Comparison of ENCODE assay signal across 8 mouse cellular contexts in genomic region chr17:87745926-87746888, GRCm38 (mm10). TPM values are rescaled to one million over a fixed set of nuclear protein-coding genes. Genes with fewer than 3 reads are reported as not detected.
DNase-seq lines count a peak whose midpoint lies in the region; ATAC-seq lines count a peak whose summit lies in the region.

No protein-coding gene starts in this region.

- H3K27me3 ChIP-seq in forebrain, embryonic 10.5 days (ENCODE audit: poor library complexity, severe bottlenecking), result peaks cover 71% of the 10 kb centered on the region
- peaks cover 60% of the 10 kb centered on the region for H3K27me3 ChIP-seq in hindbrain, embryonic 12.5 days

- H3K4me3 ChIP-seq in forebrain, embryonic 10.5 days, result peak overlapping the region; percentile 58
- H3K4me3 ChIP-seq in hindbrain, embryonic 12.5 days, result peak overlapping the region; percentile 57

- H3K27ac ChIP-seq in forebrain, embryonic 10.5 days, result peak overlapping the region; percentile 67
- H3K27ac ChIP-seq in hindbrain, embryonic 12.5 days, result no peak overlapping the region

- H3K9me3 ChIP-seq in forebrain, embryonic 10.5 days, result peaks cover 6% of the 10 kb centered on the region; the same call in 1 of the 2 replicates
- H3K9me3 ChIP-seq in hindbrain, embryonic 12.5 days (replicated peaks), result no peaks in the 10 kb centered on the region; the same call in 1 of the 2 replicates

- ATAC-seq in hindbrain, embryonic 12.5 days (ENCODE audit: low FRiP score), result peak; percentile 88

- peak overlapping the region; percentile 90 for H3K4me2 ChIP-seq in hindbrain, embryonic 12.5 days (replicated peaks)

- WGBS in forebrain, embryonic 10.5 days, result 3% methylated on average over 101 of the region's 101 CpGs
- 4% methylated on average over 101 of the region's 101 CpGs for WGBS in hindbrain, embryonic 12.5 days

- H3K4me1 ChIP-seq in forebrain, embryonic 10.5 days, result peaks cover 35% of the 10 kb centered on the region
- H3K4me1 ChIP-seq in hindbrain, embryonic 12.5 days, result peaks cover 19% of the 10 kb centered on the region

- peak overlapping the region; percentile 50 for H3K9ac ChIP-seq in hindbrain, embryonic 12.5 days

- H3K36me3 ChIP-seq in forebrain, embryonic 10.5 days (replicated peaks), result no peaks in the 10 kb centered on the region
- no peaks in the 10 kb centered on the region for H3K36me3 ChIP-seq in hindbrain, embryonic 12.5 days

- DNase-seq in ES-CJ7 (ENCODE audit: low read depth, low spot score) (peak; percentile 69), MN1 (ENCODE audit: low spot score) (no peak)
- DNase-seq in brain, adult 2 months (ENCODE audit: low read depth, low spot score), result peak; percentile 81
- DNase-seq in forebrain, embryonic 10.5 days (ENCODE audit: extremely low spot score, low spot score), result peak; percentile 59
- DNase-seq in left cerebral cortex, adult 18-20 months (ENCODE audit: low spot score in 2 of 2), result peak; percentile 68 to 77
- peak; percentile 2 for DNase-seq in lung, postnatal 25 days (ENCODE audit: low spot score)
- peak; percentile 76 for DNase-seq in right cerebral cortex, adult 18-20 months

RNA-seq across cellular contexts. Expression of gene Kcnk12, which starts 51.6 kb away (rescaled TPM):
- 0.07 and 0.20 TPM in 2 replicates for polyA plus RNA-seq in forebrain, embryonic 10.5 days (2016; fragmentation: Nextera tagmentation; extraction: Ambion mirVana)
- 0.26 and 0.58 TPM in 2 replicates for polyA plus RNA-seq in hindbrain, embryonic 12.5 days (2016; fragmentation: Nextera tagmentation; extraction: Ambion mirVana)
- total RNA-seq in left cerebral cortex, adult 18-20 months (2021), result 10 to 100 TPM; 30.1 to 33.8 TPM
